Mouse (Mus musculus) ES-E14 (cell line): ENCODE data around the gene Rbm26. TPM values are rescaled to one million over a fixed set of nuclear protein-coding genes. Genes with fewer than 3 reads are reported as not detected.

Experiments used
- DNase-seq: peaks from one replicate; pipeline ENCODE4 v3.0.0-alpha.2; 2013; ENCODE audit warnings: low read depth, low spot score
- H3K27ac ChIP-seq: 2 replicates; pipeline ENCODE4 v1.5.1; 2012; ENCODE audit warnings: low read depth, mild to moderate bottlenecking, low read length, moderate library complexity, mixed read lengths; ENCODE audit not compliant: poor library complexity, insufficient read depth, severe bottlenecking
- H3K36me3 ChIP-seq: 2 replicates; pipeline ENCODE4 v1.6.1; 2012; ENCODE audit warnings: mild to moderate bottlenecking, low read length, moderate library complexity, mixed read lengths; ENCODE audit not compliant: control insufficient read depth, poor library complexity, insufficient read depth, severe bottlenecking
- H3K4me1 ChIP-seq, 2 experiments: fragments of 150-350 bp in 1 of 2; sonication (generic) in 1 of 2; 2 replicates each; pipeline ENCODE4 v1.6.1; 2012; ENCODE audit warnings: low read length in 2 of 2, mild to moderate bottlenecking in 1 of 2, mixed read lengths in 1 of 2; ENCODE audit not compliant: control insufficient read depth in 2 of 2, insufficient read depth in 2 of 2, poor library complexity in 1 of 2
- H3K4me3 ChIP-seq, 2 experiments: fragments of 150-350 bp in 1 of 2; sonication (generic) in 1 of 2; 2 replicates each; pipeline ENCODE4 v1.5.1; 2012; ENCODE audit warnings: low read length in 2 of 2, low read depth in 1 of 2, mild to moderate bottlenecking in 1 of 2, mixed read lengths in 1 of 2; ENCODE audit not compliant: insufficient read depth in 1 of 2, poor library complexity in 1 of 2, severe bottlenecking in 1 of 2
- H3K9ac ChIP-seq: 2 replicates; pipeline ENCODE4 v1.6.1; 2012; ENCODE audit warnings: low read depth, mild to moderate bottlenecking, low read length, mixed read lengths; ENCODE audit not compliant: poor library complexity, insufficient read depth, severe bottlenecking
- H3K9me3 ChIP-seq: fragments of 150-350 bp; sonication (generic); 2 replicates; pipeline ENCODE4 v1.6.1; 2012; ENCODE audit warnings: low read depth, mild to moderate bottlenecking, low read length; ENCODE audit not compliant: control insufficient read depth, insufficient read depth
- CHD2 ChIP-seq: IDR thresholded peaks from 2 replicates; pipeline ENCODE4 v1.6.1; 2014; ENCODE audit warnings: mild to moderate bottlenecking, low read depth, low read length, inconsistent platforms
- HCFC1 ChIP-seq: IDR thresholded peaks from 2 replicates; pipeline ENCODE4 v1.6.1; 2012; ENCODE audit warnings: low read length, inconsistent platforms, borderline replicate concordance; ENCODE audit not compliant: insufficient read depth
- MAFK ChIP-seq: IDR thresholded peaks from 2 replicates; pipeline ENCODE4 v1.6.1; 2014; ENCODE audit warnings: mild to moderate bottlenecking, low read depth, low read length, inconsistent platforms; ENCODE audit not compliant: insufficient read depth
- ZC3H11A ChIP-seq: IDR thresholded peaks from 2 replicates; pipeline ENCODE4 v1.6.1; 2012; ENCODE audit warnings: low read depth, mild to moderate bottlenecking, inconsistent platforms, low read length, borderline replicate concordance
- ZNF384 ChIP-seq: IDR thresholded peaks from 2 replicates; pipeline ENCODE4 v1.6.1; 2012; ENCODE audit warnings: low read depth, low read length, inconsistent platforms
- in situ Hi-C, 2 experiments: fragments of 600-800 bp; cut with MboI; formaldehyde crosslinking; loops; one replicate each; pipeline ENCODE4 v1.15.1; 2025; ENCODE audit warnings: low sequenced_read_pairs in 2 of 2, inconsistent platforms in 1 of 2; ENCODE audit not compliant: unreplicated experiment in 2 of 2
- total RNA-seq: library from RNA; depleted of rRNA; stranded (reverse); fragments of 300-350 nt; gene quantifications from 2 replicates; pipeline ENCODE4 v1.2.3, GENCODE M21; 2012

Rbm26 gene
- total RNA-seq, 1 experiment: 43.6 TPM

DNA sequence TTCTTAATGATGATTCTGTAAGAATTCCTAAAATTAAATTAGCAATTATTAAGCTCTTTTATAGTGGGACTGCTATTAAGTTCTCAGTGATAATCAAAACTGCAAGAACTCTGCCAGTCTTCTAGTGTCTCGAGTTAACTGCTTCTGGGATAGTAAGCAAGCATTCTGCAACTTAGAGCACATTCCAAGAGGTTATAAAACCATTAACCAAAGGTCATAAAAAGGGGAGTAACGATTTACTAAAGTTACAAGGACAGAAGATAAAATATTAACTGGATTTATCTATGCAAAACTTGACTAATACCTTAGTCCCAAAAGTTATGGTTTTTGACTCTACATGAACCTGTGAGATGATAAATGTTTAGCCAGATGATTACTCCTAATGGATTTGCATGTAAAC is 18.6 kb downstream of the Rbm26 start:
- no peaks in the 10 kb centered on the region; the same call in 1 of the 2 replicates for H3K36me3 ChIP-seq
- TF ChIP-seq CHD2: no peak
- no peak for TF ChIP-seq MAFK
- TF ChIP-seq ZC3H11A: no peak
- no peak for TF ChIP-seq ZNF384
- TF ChIP-seq HCFC1: no peak

DNA sequence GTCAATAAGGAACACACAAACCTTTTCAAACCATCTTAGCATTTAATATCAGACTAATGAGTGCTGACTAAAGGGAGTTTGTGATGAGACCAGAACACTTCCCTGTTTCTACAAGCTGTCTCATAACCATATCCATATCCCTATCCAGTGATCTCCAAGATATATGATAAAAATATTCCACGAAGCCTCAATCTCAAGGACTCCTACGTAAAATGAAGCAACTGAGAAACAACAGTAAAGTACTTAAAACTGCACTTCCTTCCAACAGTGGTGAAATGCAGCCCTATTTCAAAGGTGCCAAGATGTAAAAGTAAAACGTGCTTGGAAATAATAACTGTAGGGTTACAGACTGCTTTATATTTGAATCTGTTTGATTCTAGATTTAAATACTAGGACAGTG is 43.1 kb downstream of the Rbm26 start:
- Histone ChIP-seq H3K27ac (no peak overlapping the region), H3K36me3 (no peaks in the 10 kb centered on the region; the same call in 1 of the 2 replicates), H3K4me3 (no peak overlapping the region), H3K4me1 (no peaks in the 10 kb centered on the region), H3K9ac (no peak overlapping the region), H3K9me3 (no peaks in the 10 kb centered on the region)
- no peak for DNase-seq
- no peak for TF ChIP-seq ZC3H11A
- TF ChIP-seq CHD2: no peak
- TF ChIP-seq HCFC1: no peak
- TF ChIP-seq ZNF384: no peak
- no peak for TF ChIP-seq MAFK
- in situ Hi-C loops: no loop called here

More for the DNA sequence above, 18.6 kb downstream of the Rbm26 start:
- Histone ChIP-seq H3K4me3 (no peak overlapping the region), H3K27ac (no peak overlapping the region), H3K9ac (no peak overlapping the region), H3K9me3 (no peaks in the 10 kb centered on the region), H3K4me1 (no peaks in the 10 kb centered on the region; a peak in 1 of 4 replicates)
- DNase-seq: no peak
- in situ Hi-C loops: no loop called here

DNA sequence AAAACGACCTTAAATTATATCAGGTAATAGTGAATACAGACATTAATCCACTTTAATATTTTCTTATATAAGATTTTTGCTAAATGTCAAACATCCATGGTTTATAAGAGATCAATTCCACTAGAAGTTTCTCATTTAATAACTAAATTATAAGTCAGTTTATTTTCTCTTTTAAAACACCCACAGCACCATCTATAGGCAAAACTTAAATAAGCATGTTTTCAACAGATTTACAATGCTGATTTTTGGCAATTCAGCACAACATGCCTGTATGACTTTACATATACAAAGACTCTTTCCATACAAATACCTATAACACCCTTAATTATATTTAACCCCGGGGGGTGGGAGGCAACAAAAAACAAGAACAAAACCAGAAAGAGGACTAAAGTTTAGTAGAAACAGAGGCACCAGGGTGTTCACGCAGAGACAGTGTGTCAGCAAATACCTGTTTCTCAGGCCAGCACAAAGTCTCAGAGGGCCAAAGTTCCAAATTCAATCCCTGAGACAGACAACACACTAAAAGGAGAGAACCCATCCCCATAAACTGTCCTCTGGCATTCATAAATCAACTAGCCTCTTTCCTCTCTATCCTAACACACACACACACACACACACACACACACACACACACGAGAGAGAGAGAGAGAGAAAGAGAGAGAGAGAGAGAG is 49.3 kb downstream of the Rbm26 start:
- peaks cover 7% of the 10 kb centered on the region for H3K36me3 ChIP-seq
- H3K27ac ChIP-seq: no peak overlapping the region
- DNase-seq: no peak
- no peaks in the 10 kb centered on the region for H3K4me1 ChIP-seq
- TF ChIP-seq HCFC1 (no peak), MAFK (no peak), ZNF384 (no peak), ZC3H11A (no peak), CHD2 (no peak)
- H3K4me3 ChIP-seq: no peak overlapping the region
- H3K9me3 ChIP-seq: no peaks in the 10 kb centered on the region
- no peak overlapping the region for H3K9ac ChIP-seq
- in situ Hi-C loops: no loop called here

DNA sequence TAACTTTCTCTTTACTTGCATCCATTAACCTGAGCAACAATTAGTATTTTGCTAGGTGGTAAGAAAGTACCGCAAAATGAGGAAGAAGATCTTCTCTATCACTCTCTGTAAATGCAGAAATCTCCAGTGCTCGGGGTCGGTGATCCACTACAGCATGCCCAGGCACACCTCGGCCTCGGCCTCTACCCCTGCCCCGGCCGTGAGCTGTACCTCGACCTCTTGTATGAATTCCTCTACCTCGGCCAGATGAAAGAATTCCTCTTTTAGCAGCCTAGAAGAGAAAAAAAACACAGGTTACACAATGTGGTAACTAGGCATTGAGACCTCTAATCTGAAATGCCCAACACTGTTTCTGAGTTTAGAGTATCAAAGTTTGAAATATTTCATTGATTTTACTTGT is 52.6 kb downstream of the Rbm26 start:
- no peak overlapping the region for H3K4me3 ChIP-seq
- no peak overlapping the region for H3K9ac ChIP-seq
- no peak for DNase-seq
- H3K4me1 ChIP-seq: no peaks in the 10 kb centered on the region
- H3K36me3 ChIP-seq: peaks cover 9% of the 10 kb centered on the region
- H3K27ac ChIP-seq: no peak overlapping the region
- TF ChIP-seq HCFC1 (no peak), MAFK (no peak), ZC3H11A (no peak), CHD2 (no peak), ZNF384 (no peak)
- H3K9me3 ChIP-seq: no peaks in the 10 kb centered on the region
- in situ Hi-C loops: no loop called here
